Mouse (Mus musculus): ENCODE data around the gene Crk. TPM values are rescaled to one million over a fixed set of nuclear protein-coding genes. Genes with fewer than 3 reads are reported as not detected.
"Not testable (repeated sequence)": the region's sequence is repeated elsewhere in the genome, so short reads cannot be mapped to it uniquely, and the experiment has no call there.

Crk gene
- polyA plus RNA-seq, 1 experiment from 2014 or later, result 37.1 TPM

- Histone ChIP-seq H3K9ac (no peak overlapping the region), H3K27me3 (no peaks in the 10 kb centered on the region), H3K4me3 (replicated peaks) (no peak overlapping the region), H3K36me3 (peaks cover 75% of the 10 kb centered on the region), H3K4me1 (replicated peaks) (peaks cover 11% of the 10 kb centered on the region), H3K9me3 (replicated peaks) (no peaks in the 10 kb centered on the region), H3K27ac (no peak overlapping the region), H3K4me2 (no peak overlapping the region)
- DNase-seq, result no peak
- no peak for ATAC-seq (ENCODE audit: low read depth)
Observed at GRCm38 (mm10) chr11:75691047-75691446, 12.0 kb downstream of the Crk start.

GRCm38 (mm10) chr11:75693570-75693969, 14.5 kb downstream of the Crk start:
- Histone ChIP-seq H3K9me3 (replicated peaks) (no peaks in the 10 kb centered on the region), H3K4me3 (replicated peaks) (no peak overlapping the region), H3K27ac (no peak overlapping the region), H3K27me3 (no peaks in the 10 kb centered on the region), H3K9ac (no peak overlapping the region), H3K4me2 (no peak overlapping the region), H3K4me1 (replicated peaks) (no peaks in the 10 kb centered on the region; the same call in 1 of the 2 replicates), H3K36me3 (peaks cover 88% of the 10 kb centered on the region)
- 87% methylated on average over 5 of the region's 5 CpGs for WGBS (ENCODE audit: insufficient replicate concordance)
- ATAC-seq (ENCODE audit: low read depth) (no peak), DNase-seq (no peak)

GRCm38 (mm10) chr11:75697464-75697863, 18.4 kb downstream of the Crk start:
- not testable (repeated sequence) for H3K4me1 ChIP-seq (replicated peaks); H3K27ac ChIP-seq; H3K4me2 ChIP-seq; DNase-seq; ATAC-seq (ENCODE audit: low read depth); H3K27me3 ChIP-seq; H3K9me3 ChIP-seq (replicated peaks); H3K4me3 ChIP-seq (replicated peaks); H3K9ac ChIP-seq
- peaks cover 87% of the 10 kb centered on the region for H3K36me3 ChIP-seq
- 94% methylated on average over 3 of the region's 3 CpGs for WGBS (ENCODE audit: insufficient replicate concordance)

- DNase-seq, result no peak
- H3K9me3 ChIP-seq (replicated peaks), result no peaks in the 10 kb centered on the region
- WGBS (ENCODE audit: insufficient replicate concordance), result 93% methylated on average over 5 of the region's 5 CpGs
- H3K4me2 ChIP-seq, result no peak overlapping the region
- H3K4me1 ChIP-seq (replicated peaks), result no peaks in the 10 kb centered on the region
- no peak overlapping the region for H3K4me3 ChIP-seq (replicated peaks)
- no peak for ATAC-seq (ENCODE audit: low read depth)
- peaks cover 88% of the 10 kb centered on the region for H3K36me3 ChIP-seq
- no peak overlapping the region for H3K9ac ChIP-seq
- no peaks in the 10 kb centered on the region for H3K27me3 ChIP-seq
- no peak overlapping the region for H3K27ac ChIP-seq
Observed at GRCm38 (mm10) chr11:75700557-75700956, 21.5 kb downstream of the Crk start.

- H3K4me1 ChIP-seq (replicated peaks), result no peaks in the 10 kb centered on the region
- ATAC-seq (ENCODE audit: low read depth) (no peak), DNase-seq (no peak)
- no peaks in the 10 kb centered on the region for H3K27me3 ChIP-seq
- no peak overlapping the region for H3K4me3 ChIP-seq (replicated peaks)
- no peak overlapping the region for H3K9ac ChIP-seq
- 87% methylated on average over 6 of the region's 6 CpGs for WGBS (ENCODE audit: insufficient replicate concordance)
- H3K9me3 ChIP-seq (replicated peaks), result no peaks in the 10 kb centered on the region
- no peak overlapping the region for H3K27ac ChIP-seq
- H3K4me2 ChIP-seq, result no peak overlapping the region
- H3K36me3 ChIP-seq, result peaks cover 88% of the 10 kb centered on the region
Observed at GRCm38 (mm10) chr11:75702761-75703160, 23.7 kb downstream of the Crk start.

GRCm38 (mm10) chr11:75703748-75704147, 24.7 kb downstream of the Crk start:
- ATAC-seq (ENCODE audit: low read depth), result no peak
- Histone ChIP-seq H3K4me1 (replicated peaks) (no peaks in the 10 kb centered on the region), H3K9me3 (replicated peaks) (no peaks in the 10 kb centered on the region), H3K27ac (no peak overlapping the region), H3K36me3 (peaks cover 79% of the 10 kb centered on the region), H3K4me2 (no peak overlapping the region), H3K27me3 (no peaks in the 10 kb centered on the region), H3K4me3 (replicated peaks) (no peak overlapping the region), H3K9ac (no peak overlapping the region)
- DNase-seq, result no peak
- 91% methylated on average over 2 of the region's 2 CpGs for WGBS (ENCODE audit: insufficient replicate concordance)

GRCm38 (mm10) chr11:75713949-75714348, 34.9 kb downstream of the Crk start:
- Histone ChIP-seq H3K9me3 (replicated peaks) (no peaks in the 10 kb centered on the region), H3K27me3 (no peaks in the 10 kb centered on the region), H3K36me3 (no peaks in the 10 kb centered on the region), H3K4me2 (no peak overlapping the region), H3K4me3 (replicated peaks) (no peak overlapping the region), H3K4me1 (replicated peaks) (no peaks in the 10 kb centered on the region), H3K27ac (no peak overlapping the region), H3K9ac (no peak overlapping the region)
- 68% methylated on average over 1 of the region's 1 CpGs for WGBS (ENCODE audit: insufficient replicate concordance)
- no peak for DNase-seq
- no peak for ATAC-seq (ENCODE audit: low read depth)

- no peak for ATAC-seq (ENCODE audit: low read depth)
- H3K9ac ChIP-seq, result no peak overlapping the region
- no peak overlapping the region for H3K27ac ChIP-seq
- no peaks in the 10 kb centered on the region for H3K27me3 ChIP-seq
- no peaks in the 10 kb centered on the region for H3K4me1 ChIP-seq (replicated peaks)
- 54% methylated on average over 12 of the region's 12 CpGs for WGBS (ENCODE audit: insufficient replicate concordance)
- DNase-seq, result no peak
- H3K4me3 ChIP-seq (replicated peaks), result no peak overlapping the region
- no peaks in the 10 kb centered on the region for H3K9me3 ChIP-seq (replicated peaks)
- no peak overlapping the region for H3K4me2 ChIP-seq
- H3K36me3 ChIP-seq, result no peaks in the 10 kb centered on the region
Observed at GRCm38 (mm10) chr11:75715556-75715955, 36.5 kb downstream of the Crk start.

GRCm38 (mm10) chr11:75716661-75717325, 37.7 kb downstream of the Crk start:
- Histone ChIP-seq H3K4me2 (no peak overlapping the region), H3K9me3 (replicated peaks) (0 out of 2 replicates have a peak, but pooled peaks cover 5% of the 10 kb centered on the region), H3K36me3 (no peaks in the 10 kb centered on the region), H3K4me3 (replicated peaks) (no peak overlapping the region), H3K27ac (no peak overlapping the region), H3K4me1 (replicated peaks) (no peaks in the 10 kb centered on the region), H3K27me3 (no peaks in the 10 kb centered on the region), H3K9ac (no peak overlapping the region)
- WGBS (ENCODE audit: insufficient replicate concordance), result 70% methylated on average over 8 of the region's 8 CpGs
- DNase-seq, result no peak
- ATAC-seq (ENCODE audit: low read depth), result no peak

GRCm38 (mm10) chr11:75722339-75722738, 43.3 kb downstream of the Crk start:
- H3K27me3 ChIP-seq, result no peaks in the 10 kb centered on the region
- H3K4me3 ChIP-seq (replicated peaks), result no peak overlapping the region
- ATAC-seq (ENCODE audit: low read depth) (no peak), DNase-seq (no peak)
- H3K27ac ChIP-seq, result no peak overlapping the region
- H3K9ac ChIP-seq, result no peak overlapping the region
- WGBS (ENCODE audit: insufficient replicate concordance), result 33% methylated on average over 4 of the region's 4 CpGs
- H3K9me3 ChIP-seq (replicated peaks), result 0 out of 2 replicates have a peak, but pooled peaks cover 5% of the 10 kb centered on the region
- H3K4me1 ChIP-seq (replicated peaks), result no peaks in the 10 kb centered on the region
- H3K4me2 ChIP-seq, result no peak overlapping the region
- no peaks in the 10 kb centered on the region for H3K36me3 ChIP-seq

- no peak for DNase-seq
- Histone ChIP-seq H3K27me3 (no peaks in the 10 kb centered on the region), H3K4me1 (replicated peaks) (peaks cover 13% of the 10 kb centered on the region)
Observed at GRCm38 (mm10) chr11:75727168-75727567, 48.1 kb downstream of the Crk start.

GRCm38 (mm10) chr11:75727659-75728058, 48.6 kb downstream of the Crk start:
- not testable (repeated sequence) for DNase-seq; H3K9me3 ChIP-seq (replicated peaks); H3K9ac ChIP-seq; H3K36me3 ChIP-seq; H3K4me2 ChIP-seq; ATAC-seq (ENCODE audit: low read depth); H3K4me3 ChIP-seq (replicated peaks); H3K27me3 ChIP-seq; H3K27ac ChIP-seq
- H3K4me1 ChIP-seq (replicated peaks), result peaks cover 17% of the 10 kb centered on the region
- 79% methylated on average over 6 of the region's 6 CpGs for WGBS (ENCODE audit: insufficient replicate concordance)

More at GRCm38 (mm10) chr11:75727168-75727567, 48.1 kb downstream of the Crk start:
- no peaks in the 10 kb centered on the region for H3K36me3 ChIP-seq
- no peak overlapping the region for H3K4me2 ChIP-seq
- no peak overlapping the region for H3K9ac ChIP-seq
- no peak overlapping the region for H3K4me3 ChIP-seq (replicated peaks)
- H3K27ac ChIP-seq, result no peak overlapping the region
- 58% methylated on average over 2 of the region's 2 CpGs for WGBS (ENCODE audit: insufficient replicate concordance)
- no peaks in the 10 kb centered on the region for H3K9me3 ChIP-seq (replicated peaks)
- no peak for ATAC-seq (ENCODE audit: low read depth)
